Mouse (Mus musculus): ENCODE measurements around the gene Hist1h2bg.

DNA sequence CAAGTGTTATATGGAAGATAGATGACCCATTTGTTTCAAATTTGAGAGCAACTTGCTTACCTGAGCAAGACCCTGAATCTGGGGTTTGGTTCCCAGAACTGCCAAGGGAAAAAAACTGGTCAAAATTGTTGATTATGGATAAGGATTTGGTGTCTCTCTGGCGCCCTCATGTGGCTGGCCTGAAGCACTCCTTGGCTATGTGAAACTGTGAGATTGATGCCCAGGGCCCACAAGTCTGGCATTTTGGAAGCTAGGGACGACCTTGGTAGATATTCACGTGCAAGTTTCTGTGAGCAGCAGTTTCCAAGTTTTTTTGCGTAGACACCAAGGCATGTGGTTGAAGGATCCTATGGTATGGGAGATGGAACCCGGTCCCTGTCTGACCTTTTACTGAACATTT is 46.5 kb upstream of the Hist1h2bg start:
- TF ChIP-seq EP300 (IDR thresholded peaks at IDR 0.05; ENCODE audit: low read depth) (no peak), CTCF (IDR thresholded peaks at IDR 0.05; ENCODE audit: low read depth) (peak; percentile 82)

Data from heart, postnatal 0 days (tissue).